Mouse (Mus musculus) heart, postnatal 25 days (tissue): ENCODE measurements at regions not wholly inside any gene's neighbourhood (a gene's known extent, or its start where the extent isn't known, plus 50 kb on each side); places are given as distances from the start of the nearest gene placed in this dataset.

Source experiments
- DNase-seq: peaks from one replicate; pipeline ENCODE4 v3.0.0; 2022; ENCODE audit warnings: low spot score
- intact Hi-C: fragments of 180-260 bp; cut with DNase I; formaldehyde crosslinking; loops from one replicate; pipeline ENCODE4 v1.15.1; 2025

GRCm38 (mm10) chr16:12892658-12893305 is 216.7 kb upstream of the Ercc4 start:
- intact Hi-C loops: no loop called here
- no peak for DNase-seq

- no peak for DNase-seq
- intact Hi-C loops: no loop called here
Measured at GRCm38 (mm10) chr16:12897267-12897666, 212.2 kb upstream of the Ercc4 start.

- intact Hi-C loops: no loop called here
- DNase-seq: no peak
Measured at GRCm38 (mm10) chr16:12900670-12901069, 208.8 kb upstream of the Ercc4 start.

GRCm38 (mm10) chr16:12901096-12901995 is 208.1 kb upstream of the Ercc4 start:
- DNase-seq: no peak
- intact Hi-C loops: no loop called here

GRCm38 (mm10) chr16:12901996-12902319 is 207.5 kb upstream of the Ercc4 start:
- intact Hi-C loops: no loop called here
- DNase-seq: no peak

GRCm38 (mm10) chr16:12903161-12903560 is 206.3 kb upstream of the Ercc4 start:
- DNase-seq: no peak
- intact Hi-C loops: no loop called here

- DNase-seq: no peak
- intact Hi-C loops: no loop called here
Measured at GRCm38 (mm10) chr16:12904937-12905336, 204.5 kb upstream of the Ercc4 start.

- DNase-seq: no peak
- intact Hi-C loops: no loop called here
Measured at GRCm38 (mm10) chr16:12924668-12925067, 184.8 kb upstream of the Ercc4 start.

- no peak for DNase-seq
- intact Hi-C loops: no loop called here
Measured at GRCm38 (mm10) chr16:12925931-12926330, 183.6 kb upstream of the Ercc4 start.

GRCm38 (mm10) chr16:12931111-12931510 is 178.4 kb upstream of the Ercc4 start:
- DNase-seq: no peak
- intact Hi-C loops: no loop called here

- no peak for DNase-seq
- intact Hi-C loops: no loop called here
Measured at GRCm38 (mm10) chr16:12932959-12933358, 176.5 kb upstream of the Ercc4 start.

GRCm38 (mm10) chr16:12934586-12934985 is 174.9 kb upstream of the Ercc4 start:
- DNase-seq: no peak
- intact Hi-C loops: no loop called here

GRCm38 (mm10) chr16:12935266-12935665 is 174.2 kb upstream of the Ercc4 start:
- no peak for DNase-seq
- intact Hi-C loops: no loop called here

GRCm38 (mm10) chr16:12936571-12936970 is 172.9 kb upstream of the Ercc4 start:
- intact Hi-C loops: no loop called here
- no peak for DNase-seq

GRCm38 (mm10) chr16:12938563-12938962 is 170.9 kb upstream of the Ercc4 start:
- no peak for DNase-seq
- intact Hi-C loops: no loop called here

- intact Hi-C loops: no loop called here
- no peak for DNase-seq
Measured at GRCm38 (mm10) chr16:12951176-12951575, 158.3 kb upstream of the Ercc4 start.

GRCm38 (mm10) chr16:12954028-12954427 is 155.5 kb upstream of the Ercc4 start:
- intact Hi-C loops: no loop called here
- DNase-seq: no peak

- intact Hi-C loops: no loop called here
- DNase-seq: no peak
Measured at GRCm38 (mm10) chr16:12956416-12956815, 153.1 kb upstream of the Ercc4 start.

GRCm38 (mm10) chr16:12960885-12961284 is 148.6 kb upstream of the Ercc4 start:
- no peak for DNase-seq
- intact Hi-C loops: no loop called here

GRCm38 (mm10) chr16:12982681-12983080 is 126.8 kb upstream of the Ercc4 start:
- DNase-seq: no peak
- intact Hi-C loops: no loop called here

GRCm38 (mm10) chr16:13001288-13001880 is 108.1 kb upstream of the Ercc4 start:
- intact Hi-C loops: no loop called here
- no peak for DNase-seq
